In the genomic region with DNA sequence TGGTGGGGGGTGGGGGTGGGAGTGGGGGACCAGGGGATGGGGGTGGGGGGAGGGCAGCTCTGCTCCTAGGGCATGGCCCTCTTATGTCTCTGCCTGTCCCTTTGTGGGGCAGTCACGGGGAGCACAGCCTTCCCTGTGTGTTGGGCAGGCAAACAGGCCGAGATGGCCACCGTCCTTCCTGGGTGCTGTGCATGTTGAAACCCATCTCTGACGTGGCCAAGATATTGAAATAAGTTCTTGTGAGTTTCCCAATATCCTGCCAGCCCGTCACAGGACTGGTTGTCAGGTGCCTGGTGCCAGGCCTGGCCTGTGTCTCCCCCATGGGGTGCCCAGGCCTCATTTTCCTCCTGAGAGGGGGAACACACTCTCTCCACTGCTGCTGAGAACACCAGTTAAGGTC, we compare ENCODE assay signal across 16 mouse cellular contexts. TPM values are rescaled to one million over a fixed set of nuclear protein-coding genes. Genes with fewer than 3 reads are reported as not detected.
DNase-seq lines count a peak whose midpoint lies in the region; ATAC-seq lines count a peak whose summit lies in the region.
"Had no signal": no experiment of that assay in that cellular context is flagged by ENCODE, and none has a peak within 500 bp of the region (broad histone marks: within the 10 kb centered on the region; RNA-seq: fewer than 3 reads in every experiment).

No protein-coding gene starts in this region.

- WGBS in liver, embryonic 15.5 days (ENCODE audit: insufficient replicate concordance): 67% methylated on average over 5 of the region's 5 CpGs
- 88% methylated on average over 5 of the region's 5 CpGs for WGBS in forebrain, embryonic 15.5 days

- no peaks in the 10 kb centered on the region for H3K36me3 ChIP-seq in liver, embryonic 15.5 days (replicated peaks)
- no peaks in the 10 kb centered on the region for H3K36me3 ChIP-seq in megakaryocyte, embryonic 14.5 days (replicated peaks; ENCODE audit: low read length)
- H3K36me3 ChIP-seq in forebrain, embryonic 15.5 days: no peaks in the 10 kb centered on the region
- H3K36me3 ChIP-seq: intestine, embryonic 15.5 days had no signal

- no peaks in the 10 kb centered on the region for H3K9me3 ChIP-seq in liver, embryonic 15.5 days (replicated peaks)
- H3K9me3 ChIP-seq in megakaryocyte, embryonic 14.5 days: no peaks in the 10 kb centered on the region
- no peaks in the 10 kb centered on the region for H3K9me3 ChIP-seq in forebrain, embryonic 15.5 days
- H3K9me3 ChIP-seq: intestine, embryonic 15.5 days had no signal

- ATAC-seq in liver, embryonic 15.5 days (ENCODE audit: insufficient read depth): no peak
- ATAC-seq in forebrain, embryonic 15.5 days (replicated peaks): no peak
- ATAC-seq: forebrain, embryonic 14.5 days; intestine, embryonic 15.5 days had no signal

- H3K27me3 ChIP-seq in liver, embryonic 15.5 days: no peaks in the 10 kb centered on the region
- peaks cover 78% of the 10 kb centered on the region for H3K27me3 ChIP-seq in megakaryocyte, embryonic 14.5 days (replicated peaks)
- no peaks in the 10 kb centered on the region for H3K27me3 ChIP-seq in forebrain, embryonic 15.5 days
- H3K27me3 ChIP-seq: intestine, embryonic 15.5 days had no signal

- no peak overlapping the region for H3K9ac ChIP-seq in liver, embryonic 15.5 days
- no peak overlapping the region for H3K9ac ChIP-seq in forebrain, embryonic 15.5 days (replicated peaks)
- H3K9ac ChIP-seq: intestine, embryonic 15.5 days; lung, embryonic 14.5 days had no signal

- DNase-seq in layer of hippocampus, adult 11-12 months (ENCODE audit: low spot score): peak; percentile 53
- no peak for DNase-seq in layer of hippocampus, postnatal 36 days
- DNase-seq in adrenal gland, postnatal 14 days: peak; percentile 77
- DNase-seq in cerebellum, postnatal 10 days: no peak
- DNase-seq in yolk sac, embryonic 10.5 days (ENCODE audit: low spot score): no peak
- DNase-seq: cerebellum, adult 11-12 months; gastrocnemius, postnatal 25 days; heart, postnatal 10 days; kidney, postnatal 4 days; lung, embryonic 14.5 days; thymus, adult 18-20 months had no signal

- 0 out of 2 replicates have a peak overlapping the region, but pooled peaks have one; percentile 3 for H3K4me2 ChIP-seq in liver, embryonic 15.5 days
- H3K4me2 ChIP-seq in forebrain, embryonic 15.5 days (replicated peaks): no peak overlapping the region
- H3K4me2 ChIP-seq: lung, embryonic 14.5 days had no signal

- H3K4me1 ChIP-seq in liver, embryonic 15.5 days (replicated peaks): peaks cover 92% of the 10 kb centered on the region
- H3K4me1 ChIP-seq in megakaryocyte, embryonic 14.5 days: peaks cover 7% of the 10 kb centered on the region; the same call in 1 of the 2 replicates
- H3K4me1 ChIP-seq in forebrain, embryonic 15.5 days: peaks cover 6% of the 10 kb centered on the region

- H3K27ac ChIP-seq in liver, embryonic 15.5 days (replicated peaks): 0 out of 2 replicates have a peak overlapping the region, but pooled peaks have one; percentile 33
- no peak overlapping the region for H3K27ac ChIP-seq in forebrain, embryonic 15.5 days (replicated peaks)

- H3K4me3 ChIP-seq in liver, embryonic 15.5 days (replicated peaks): no peak overlapping the region
- H3K4me3 ChIP-seq in megakaryocyte, embryonic 14.5 days (replicated peaks): peak overlapping the region; percentile 24
- H3K4me3 ChIP-seq in forebrain, embryonic 15.5 days: no peak overlapping the region
- H3K4me3 ChIP-seq: intestine, embryonic 15.5 days had no signal

RNA-seq across cellular contexts. Expression of a gene that starts 37.9 kb away (rescaled TPM):
- 10 to 100 TPM; 25.1 to 27.9 TPM for total RNA-seq in layer of hippocampus, postnatal 36 days (2021)
- total RNA-seq in adrenal gland, postnatal 14 days (2021): 46.5 and 62.1 TPM in 2 replicates
- 4.7 and 5.8 TPM in 2 replicates for polyA plus RNA-seq in liver, embryonic 15.5 days (2015; fragmentation: Nextera tagmentation; extraction: Ambion mirVana)
- polyA plus RNA-seq in megakaryocyte, embryonic 14.5 days (2012; ENCODE audit: insufficient read depth, low replicate concordance): 0.44 and 7.0 TPM in 2 replicates
- 3.2 TPM in 2 replicates for polyA plus RNA-seq in forebrain, embryonic 15.5 days (2015; fragmentation: Nextera tagmentation; extraction: Ambion mirVana)

Comparison
In these comparisons a context has a peak if more than half of its experiments do, and no peak if none do; other contexts are left out.
1. DNase-seq: peak in layer of hippocampus, adult 11-12 months (single experiment) and adrenal gland, postnatal 14 days (single experiment); none in layer of hippocampus, postnatal 36 days (0 of 2), cerebellum, postnatal 10 days (0 of 2) and yolk sac, embryonic 10.5 days (single experiment).